Mouse (Mus musculus): ENCODE measurements around the gene Egln3.

DNA sequence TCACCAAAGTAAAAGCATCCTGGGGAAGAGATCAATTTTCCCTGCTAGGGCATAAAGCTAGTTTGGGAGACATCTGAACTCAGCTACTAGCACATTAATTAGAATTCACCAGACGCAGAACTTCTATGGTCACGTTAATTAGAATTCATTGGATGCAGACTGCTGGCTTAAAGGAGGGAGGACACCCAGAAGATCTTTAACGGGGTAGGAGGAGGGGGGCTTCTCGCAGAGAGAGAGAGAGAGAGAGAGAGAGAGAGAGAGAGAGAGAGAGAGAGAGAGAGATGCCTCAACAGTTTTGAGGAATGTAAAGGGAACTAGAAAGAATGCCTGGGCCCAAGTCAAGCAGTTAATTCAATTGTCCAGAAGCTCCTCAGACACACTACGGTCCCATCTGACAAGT is 9.5 kb downstream of the Egln3 start:
- TF ChIP-seq HCFC1 (IDR thresholded peaks at IDR 0.05; ENCODE audit: borderline replicate concordance, insufficient read depth, low read length), result no peak
- TF ChIP-seq CHD2 (IDR thresholded peaks at IDR 0.05; ENCODE audit: low read depth, low read length), result no peak
- no peak for TF ChIP-seq ZC3H11A (IDR thresholded peaks at IDR 0.05; ENCODE audit: borderline replicate concordance, low read depth, low read length)
- TF ChIP-seq ZNF384 (IDR thresholded peaks at IDR 0.05; ENCODE audit: low read depth, low read length), result no peak
